Mouse (Mus musculus): ENCODE data around the gene Scrn1.

- TF ChIP-seq CTCF (IDR thresholded peaks at IDR 0.05) (no peak), EP300 (IDR thresholded peaks at IDR 0.05) (no peak)
These were observed 37.9 kb upstream of the Scrn1 start for GRCm38 (mm10) chr6:54604001-54604715.

All from lung, postnatal 0 days (tissue).